Mouse (Mus musculus) ovary, postnatal 14 days (tissue): ENCODE measurements around the gene Ifi27l2a.
"Not testable (repeated sequence)": the region's sequence is repeated elsewhere in the genome, so short reads cannot be mapped to it uniquely, and the experiment has no call there.

Experiments used
- DNase-seq: peaks from one replicate; pipeline ENCODE4 v3.0.0; 2022; ENCODE audit warnings: low spot score

The Ifi27l2a gene

GRCm38 (mm10) chr12:103443524-103443923 is at the start of gene Ifi27l2a:
Gene Ifi27l2a, minus strand, starts transcription at chr12:103443680.
- DNase-seq, result no peak

GRCm38 (mm10) chr12:103492767-103493166 is 49.3 kb upstream of the Ifi27l2a start:
- peak; percentile 83 for DNase-seq

GRCm38 (mm10) chr12:103491091-103491730 is 47.7 kb upstream of the Ifi27l2a start:
- no peak for DNase-seq

- DNase-seq, result no peak
These were observed 44.3 kb upstream of the Ifi27l2a start for GRCm38 (mm10) chr12:103487750-103488149.

- no peak for DNase-seq
These were observed 43.8 kb upstream of the Ifi27l2a start for GRCm38 (mm10) chr12:103487276-103487675.

GRCm38 (mm10) chr12:103486726-103487125 is 43.2 kb upstream of the Ifi27l2a start:
- DNase-seq, result no peak

GRCm38 (mm10) chr12:103484200-103484972 is 40.9 kb upstream of the Ifi27l2a start:
- DNase-seq, result not testable (repeated sequence)

GRCm38 (mm10) chr12:103482781-103483180 is 39.3 kb upstream of the Ifi27l2a start:
- no peak for DNase-seq

- DNase-seq, result no peak
These were observed 38.2 kb upstream of the Ifi27l2a start for GRCm38 (mm10) chr12:103481671-103482070.

GRCm38 (mm10) chr12:103477461-103478015 is 34.1 kb upstream of the Ifi27l2a start:
- DNase-seq, result no peak

- no peak for DNase-seq
These were observed 33.4 kb upstream of the Ifi27l2a start for GRCm38 (mm10) chr12:103476779-103477389.

- DNase-seq, result no peak
These were observed 31.0 kb upstream of the Ifi27l2a start for GRCm38 (mm10) chr12:103474481-103474880.

GRCm38 (mm10) chr12:103457140-103457539 is 13.7 kb upstream of the Ifi27l2a start, which contains the start of gene Ifi27l2b:
Gene Ifi27l2b, minus strand, starts transcription at chr12:103457223.
- no peak for DNase-seq

GRCm38 (mm10) chr12:103456727-103457126 is 13.2 kb upstream of the Ifi27l2a start:
- DNase-seq, result not testable (repeated sequence)

- DNase-seq, result no peak
These were observed 9.9 kb upstream of the Ifi27l2a start for GRCm38 (mm10) chr12:103453361-103453760.

GRCm38 (mm10) chr12:103445060-103445459 is 1.6 kb upstream of the Ifi27l2a start:
- DNase-seq, result no peak

GRCm38 (mm10) chr12:103444261-103444660 is 781 bp upstream of the Ifi27l2a start:
- not testable (repeated sequence) for DNase-seq

GRCm38 (mm10) chr12:103437601-103438000 is 5.9 kb downstream of the Ifi27l2a start:
- no peak for DNase-seq

GRCm38 (mm10) chr12:103434861-103435260 is 8.6 kb downstream of the Ifi27l2a start:
- DNase-seq, result no peak

GRCm38 (mm10) chr12:103433986-103434731 is 9.3 kb downstream of the Ifi27l2a start, which contains the start of gene Ifi27:
Gene Ifi27, plus strand, starts transcription at chr12:103434211.
- DNase-seq, result peak; percentile 63

GRCm38 (mm10) chr12:103433430-103433829 is 10.1 kb downstream of the Ifi27l2a start:
- DNase-seq, result no peak

- no peak for DNase-seq
These were observed 16.8 kb downstream of the Ifi27l2a start for GRCm38 (mm10) chr12:103426710-103427109.
